Mouse (Mus musculus) C2C12 (cell line): ENCODE data around the gene Idh2. TPM values are rescaled to one million over a fixed set of nuclear protein-coding genes. Genes with fewer than 3 reads are reported as not detected.

Source experiments
- H3K27me3 ChIP-seq: one replicate; pipeline ENCODE4 v1.6.1; 2011; ENCODE audit not compliant: control insufficient read depth, insufficient read depth, insufficient read length
- H3K36me3 ChIP-seq: one replicate; pipeline ENCODE4 v1.6.1; 2011; ENCODE audit not compliant: control insufficient read depth, insufficient read depth
- H3K4me3 ChIP-seq: one replicate; pipeline ENCODE4 v1.5.1; 2011; ENCODE audit warnings: mild to moderate bottlenecking, control low read depth; ENCODE audit not compliant: poor library complexity, insufficient read depth, severe bottlenecking
- H3K79me2 ChIP-seq: one replicate; pipeline ENCODE4 v1.6.1; 2011; ENCODE audit not compliant: control insufficient read depth, insufficient read depth
- H3K79me3 ChIP-seq: one replicate; pipeline ENCODE4 v1.6.1; 2011; ENCODE audit warnings: low read depth, control low read depth
- H3ac ChIP-seq: one replicate; pipeline ENCODE3; 2011; ENCODE audit warnings: low read depth; ENCODE audit not compliant: control insufficient read depth, insufficient read length
- CEBPB ChIP-seq: IDR thresholded peaks from one replicate; pipeline ENCODE4 v1.6.1; 2011; ENCODE audit warnings: low read depth, mild to moderate bottlenecking, control low read depth, moderate library complexity
- CTCF ChIP-seq: IDR thresholded peaks from one replicate; pipeline ENCODE4 v1.5.1; 2011; ENCODE audit not compliant: control insufficient read depth, insufficient read depth, insufficient read length
- FOSL1 ChIP-seq: IDR thresholded peaks from one replicate; pipeline ENCODE4 v1.8.0; 2011; ENCODE audit warnings: mild to moderate bottlenecking, low read length; ENCODE audit not compliant: poor library complexity, insufficient read depth, severe bottlenecking
- MAX ChIP-seq: IDR thresholded peaks from one replicate; pipeline ENCODE4 v1.6.1; 2011; ENCODE audit warnings: mild to moderate bottlenecking, control low read depth
- MYOD1 ChIP-seq: IDR thresholded peaks from one replicate; pipeline ENCODE4 v1.6.1; 2011; ENCODE audit warnings: low read depth; ENCODE audit not compliant: control insufficient read depth, insufficient read length
- MYOG ChIP-seq: IDR thresholded peaks from one replicate; pipeline ENCODE4 v1.6.1; 2011; ENCODE audit not compliant: control insufficient read depth, insufficient read length; ENCODE audit errors: extremely low read depth
- USF1 ChIP-seq: IDR thresholded peaks from one replicate; pipeline ENCODE4 v1.6.1; 2011; ENCODE audit warnings: low read depth, mild to moderate bottlenecking, control low read depth, moderate library complexity
- polyA plus RNA-seq: library from polyadenylated mRNA; unstranded; fragments of >200 nt; fragmentation: generic; extraction: Trizol; gene quantifications from one replicate; pipeline ENCODE4 v1.2.1, GENCODE M21; 2012; ENCODE audit warnings: missing spikeins

The Idh2 gene
- polyA plus RNA-seq, 1 experiment, result 244 TPM

DNA sequence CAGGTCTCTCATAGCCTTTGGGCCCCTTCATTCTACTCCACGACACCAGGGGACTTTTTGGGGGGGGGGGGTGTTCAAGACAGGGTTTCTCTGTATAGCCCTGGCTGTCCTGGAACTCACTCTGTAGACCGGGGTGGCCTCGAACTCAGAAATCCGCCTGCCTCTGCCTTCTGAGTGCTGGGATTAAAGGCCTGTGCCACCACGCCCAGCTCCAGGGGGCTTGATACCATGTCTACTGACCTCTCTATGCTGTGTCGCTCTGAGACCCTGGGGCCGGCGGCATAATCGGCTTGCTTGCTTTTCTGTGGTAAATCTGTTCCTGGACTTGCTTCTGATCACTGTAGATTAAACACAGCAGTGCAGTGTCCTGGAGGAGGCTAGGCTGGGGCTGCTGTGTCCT lies 44.0 kb downstream of the Idh2 start:
- no peaks in the 10 kb centered on the region for H3K36me3 ChIP-seq

DNA sequence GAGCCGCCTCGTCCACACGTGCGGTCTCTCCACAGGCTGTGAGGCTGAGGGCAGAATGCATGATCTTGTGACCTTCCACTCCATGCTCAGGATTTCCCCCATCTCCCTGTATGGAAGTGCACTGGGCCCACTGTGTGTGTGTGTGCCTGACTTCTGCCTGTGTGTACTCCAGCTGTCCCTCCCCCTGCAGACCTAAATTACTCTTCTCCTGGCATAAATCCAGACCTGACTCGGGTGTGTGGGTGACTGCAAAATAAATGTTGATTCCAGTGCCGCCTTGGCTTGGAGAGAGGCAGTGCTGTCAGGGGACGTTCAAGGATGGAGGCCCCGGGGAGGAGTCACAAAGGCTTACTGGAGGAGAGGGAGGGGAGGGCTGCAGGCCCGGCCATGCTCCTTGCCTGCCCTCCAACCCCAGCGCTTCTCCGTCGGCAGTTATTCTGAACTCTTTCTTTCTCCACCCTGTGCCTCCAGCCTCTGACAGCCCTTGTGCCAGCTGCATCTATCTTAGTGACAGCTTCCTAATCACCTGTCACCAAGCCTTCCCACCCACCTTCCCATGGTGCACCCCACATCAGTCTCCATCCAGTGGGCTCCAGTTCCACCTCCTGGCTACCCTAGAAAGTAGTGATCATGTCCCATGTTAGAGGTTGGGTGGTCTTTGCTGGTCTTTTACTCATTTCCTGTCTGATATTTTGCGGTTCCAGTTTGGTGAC lies 45.4 kb downstream of the Idh2 start:
- no peak for TF ChIP-seq FOSL1
- Histone ChIP-seq H3K27me3 (no peaks in the 10 kb centered on the region), H3K36me3 (no peaks in the 10 kb centered on the region), H3K79me2 (no peaks in the 10 kb centered on the region), H3K79me3 (peaks cover 2% of the 10 kb centered on the region), H3K4me3 (no peak overlapping the region), H3ac (no peak overlapping the region)

More for the DNA sequence above, 44.0 kb downstream of the Idh2 start:
- TF ChIP-seq MYOG (no peak), CEBPB (no peak), USF1 (no peak), CTCF (no peak), FOSL1 (no peak), MAX (no peak), MYOD1 (no peak)
- Histone ChIP-seq H3K27me3 (no peaks in the 10 kb centered on the region), H3ac (no peak overlapping the region), H3K79me3 (peaks cover 2% of the 10 kb centered on the region), H3K4me3 (no peak overlapping the region), H3K79me2 (no peaks in the 10 kb centered on the region)

DNA sequence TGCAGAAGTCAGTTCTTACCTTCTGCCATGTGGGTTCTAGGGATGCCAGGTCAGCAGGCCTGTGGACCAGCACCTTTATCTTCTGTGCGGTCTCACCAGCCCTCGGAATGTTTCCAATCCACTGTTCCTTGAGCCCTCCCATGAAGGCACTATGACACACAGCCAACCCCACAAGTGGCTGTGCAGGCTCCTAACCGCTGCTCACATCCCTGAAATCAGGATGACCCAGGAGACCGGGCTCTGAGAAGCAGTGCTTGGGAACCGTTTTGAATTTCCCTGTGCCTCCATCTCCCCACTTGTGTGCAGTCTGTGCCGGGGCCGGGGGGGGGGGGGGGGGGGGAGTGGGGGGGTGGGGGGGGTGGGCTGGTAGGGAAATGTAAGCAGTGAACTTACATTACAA lies 46.9 kb downstream of the Idh2 start:
- no peak overlapping the region for H3K4me3 ChIP-seq
- no peaks in the 10 kb centered on the region for H3K36me3 ChIP-seq
- no peak for TF ChIP-seq CEBPB
- no peak for TF ChIP-seq MYOD1
- TF ChIP-seq CTCF, result no peak
- no peak for TF ChIP-seq MAX
- TF ChIP-seq FOSL1, result no peak
- no peak for TF ChIP-seq MYOG
- no peak for TF ChIP-seq USF1
- H3ac ChIP-seq, result no peak overlapping the region
- no peaks in the 10 kb centered on the region for H3K27me3 ChIP-seq
- H3K79me3 ChIP-seq, result peaks cover 2% of the 10 kb centered on the region
- no peaks in the 10 kb centered on the region for H3K79me2 ChIP-seq

DNA sequence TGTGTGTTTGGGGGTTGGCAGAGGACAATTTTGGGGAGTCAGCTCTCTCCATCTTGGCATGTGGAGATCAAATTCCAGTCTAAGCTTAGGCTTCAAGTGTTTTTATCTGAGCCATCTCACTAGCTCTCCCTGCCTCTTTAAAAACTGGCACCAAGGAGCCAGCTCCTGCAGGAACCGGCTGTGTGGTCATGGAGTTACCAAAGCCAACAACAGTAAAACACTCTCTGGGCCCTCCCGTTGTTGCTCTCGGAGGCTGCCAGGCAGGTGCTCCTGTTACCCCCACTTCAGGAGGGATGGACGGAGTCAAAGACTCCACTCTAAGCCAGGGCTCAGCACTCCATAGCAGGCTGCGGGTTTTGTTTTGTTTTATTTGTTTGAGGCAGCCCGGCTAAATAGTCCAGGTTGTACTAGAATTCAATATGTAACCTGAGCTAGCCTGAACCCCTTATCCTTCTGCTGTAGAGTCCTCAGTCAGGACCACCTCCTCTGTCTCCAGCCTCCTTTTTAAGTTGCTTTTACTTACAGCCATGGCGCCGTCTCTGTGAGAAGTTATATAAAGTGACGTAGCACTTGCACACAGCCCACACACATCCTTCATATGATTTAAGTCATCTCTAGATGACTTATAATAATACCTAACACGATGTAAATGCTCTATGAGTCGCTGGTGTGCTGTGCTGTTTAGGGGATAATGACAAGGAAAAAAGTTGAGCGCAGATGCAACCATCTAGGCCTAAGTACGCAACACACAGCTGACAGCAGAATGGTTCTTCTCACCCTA lies 48.3 kb downstream of the Idh2 start:
- no peak overlapping the region for H3ac ChIP-seq
- peaks cover 2% of the 10 kb centered on the region for H3K79me3 ChIP-seq
- TF ChIP-seq FOSL1, result no peak
- no peak for TF ChIP-seq CTCF
- TF ChIP-seq USF1, result no peak
- no peak for TF ChIP-seq MYOG
- TF ChIP-seq MYOD1, result no peak
- no peak for TF ChIP-seq CEBPB
- TF ChIP-seq MAX, result no peak
- no peak overlapping the region for H3K4me3 ChIP-seq
- H3K27me3 ChIP-seq, result no peaks in the 10 kb centered on the region
- no peaks in the 10 kb centered on the region for H3K79me2 ChIP-seq
- no peaks in the 10 kb centered on the region for H3K36me3 ChIP-seq

DNA sequence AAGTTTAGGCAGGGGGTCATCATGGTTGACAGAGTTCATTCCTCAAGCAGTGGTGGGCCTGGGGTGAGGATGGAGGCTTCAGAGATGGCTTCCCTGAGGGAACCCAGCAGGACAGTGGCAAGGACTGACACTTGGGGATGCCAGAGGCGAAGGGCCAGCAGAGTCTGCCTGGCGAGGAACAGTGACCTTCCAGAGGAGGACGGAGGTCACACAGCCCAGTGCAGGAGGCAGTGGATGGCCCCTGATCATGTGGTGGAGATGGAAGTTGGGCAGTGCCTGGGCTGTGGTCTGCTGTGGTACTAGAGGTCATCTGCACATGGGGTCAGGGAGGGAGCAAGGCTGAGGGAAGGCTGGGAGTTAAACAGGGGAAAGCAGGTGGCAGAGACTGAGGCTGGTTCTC lies 49.9 kb downstream of the Idh2 start:
- no peaks in the 10 kb centered on the region for H3K27me3 ChIP-seq
- no peak overlapping the region for H3K4me3 ChIP-seq
- H3K79me3 ChIP-seq, result peaks cover 1% of the 10 kb centered on the region
- H3K36me3 ChIP-seq, result no peaks in the 10 kb centered on the region
- no peak overlapping the region for H3ac ChIP-seq
- TF ChIP-seq CTCF, result no peak
- no peaks in the 10 kb centered on the region for H3K79me2 ChIP-seq

DNA sequence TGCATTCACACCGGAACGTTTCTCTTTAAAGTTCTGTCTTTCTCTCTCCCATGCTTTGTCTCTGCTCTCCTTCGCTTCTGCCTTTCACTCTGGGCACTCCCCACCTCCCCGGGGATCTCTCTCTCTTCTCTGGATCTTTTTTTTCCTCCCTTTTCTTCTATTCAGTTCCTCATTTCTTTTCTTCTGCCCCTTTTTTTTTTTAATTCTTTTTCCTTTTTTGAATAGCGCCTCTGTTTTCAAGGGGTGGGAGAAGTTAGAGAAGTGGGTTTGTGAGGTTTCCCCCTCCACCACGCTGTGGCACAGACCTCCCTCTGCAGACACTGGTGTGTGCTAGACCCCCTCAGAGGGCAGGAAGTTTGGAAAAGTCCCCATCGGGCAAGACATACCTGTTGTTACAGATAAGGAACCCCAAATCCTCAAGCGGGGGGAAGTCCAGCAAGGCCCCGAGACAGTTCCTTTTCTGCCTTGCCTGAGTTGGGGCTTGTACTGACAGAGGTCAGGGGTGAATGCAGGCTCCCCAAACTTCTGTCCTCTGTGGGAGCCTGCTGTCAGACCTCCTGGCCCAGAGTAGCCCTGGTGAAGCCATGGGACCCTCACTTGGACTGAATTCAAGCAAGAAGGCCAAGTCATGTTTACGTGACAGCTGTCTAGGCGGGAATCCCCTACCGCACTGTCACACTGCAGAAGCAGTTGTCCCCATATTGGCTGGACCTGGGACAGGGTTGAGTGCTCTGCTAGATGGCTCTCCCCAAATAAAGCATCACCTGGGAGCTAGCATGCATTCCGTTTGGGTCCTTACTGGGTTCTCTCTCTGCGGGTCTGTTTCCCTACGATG lies 51.1 kb downstream of the Idh2 start:
- no peaks in the 10 kb centered on the region for H3K36me3 ChIP-seq
- H3ac ChIP-seq, result no peak overlapping the region
- TF ChIP-seq CEBPB (no peak), MYOD1 (no peak), MAX (no peak), FOSL1 (no peak), CTCF (no peak)
- H3K4me3 ChIP-seq, result no peak overlapping the region
- H3K79me2 ChIP-seq, result no peaks in the 10 kb centered on the region
- H3K79me3 ChIP-seq, result no peaks in the 10 kb centered on the region
- H3K27me3 ChIP-seq, result no peaks in the 10 kb centered on the region
